Mouse (Mus musculus) adrenal gland, adult 8-10 months (tissue): ENCODE measurements around the gene Tbl3. TPM values are rescaled to one million over a fixed set of nuclear protein-coding genes. Genes with fewer than 3 reads are reported as not detected.
"Not testable (repeated sequence)": the region's sequence is repeated elsewhere in the genome, so short reads cannot be mapped to it uniquely, and the experiment has no call there.

Source experiments
- DNase-seq: peaks from one replicate; pipeline ENCODE4 v3.0.0; 2022
- total RNA-seq, 4 experiments: library from RNA; stranded (reverse); gene quantifications; 2 replicates each; pipeline ENCODE4 v1.2.4; 2022

Tbl3 gene
- total RNA-seq, 4 experiments from 2014 or later, result 34.3 to 40.5 (median 38.2) TPM

DNA sequence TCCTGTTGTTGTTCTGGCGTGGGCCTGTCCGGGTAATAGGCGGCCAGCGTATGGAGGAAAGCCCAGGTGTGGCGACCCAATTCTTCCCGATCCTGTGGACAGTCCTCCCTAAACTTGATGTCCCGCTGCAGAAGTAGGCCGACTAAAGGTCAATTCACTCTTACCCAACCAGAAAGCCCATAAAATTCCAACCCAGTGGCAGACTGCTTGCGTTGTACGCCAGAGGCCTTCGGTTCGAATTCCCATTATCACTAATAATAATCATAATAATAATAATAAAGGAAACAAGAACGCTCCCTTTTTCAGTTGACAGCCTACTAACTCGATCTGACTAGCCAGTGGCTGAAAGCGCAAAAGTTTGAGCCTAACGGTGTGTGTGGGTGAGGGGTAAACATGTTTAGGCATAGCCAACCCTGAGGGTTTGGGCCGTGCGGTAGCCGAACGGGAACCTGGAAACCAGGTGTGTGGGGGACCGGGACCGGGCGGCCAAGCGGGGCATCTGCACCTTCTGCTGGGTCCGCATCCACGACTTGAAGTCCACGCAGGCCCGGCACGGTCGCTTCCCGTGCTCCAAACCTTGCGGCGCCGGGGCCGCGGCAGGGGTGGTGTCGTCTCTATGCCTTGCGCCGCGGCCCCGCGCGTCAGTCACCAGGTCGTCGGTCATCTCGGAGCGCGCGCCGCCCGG lies 12.0 kb downstream of the Tbl3 start:
- DNase-seq, result no peak

DNA sequence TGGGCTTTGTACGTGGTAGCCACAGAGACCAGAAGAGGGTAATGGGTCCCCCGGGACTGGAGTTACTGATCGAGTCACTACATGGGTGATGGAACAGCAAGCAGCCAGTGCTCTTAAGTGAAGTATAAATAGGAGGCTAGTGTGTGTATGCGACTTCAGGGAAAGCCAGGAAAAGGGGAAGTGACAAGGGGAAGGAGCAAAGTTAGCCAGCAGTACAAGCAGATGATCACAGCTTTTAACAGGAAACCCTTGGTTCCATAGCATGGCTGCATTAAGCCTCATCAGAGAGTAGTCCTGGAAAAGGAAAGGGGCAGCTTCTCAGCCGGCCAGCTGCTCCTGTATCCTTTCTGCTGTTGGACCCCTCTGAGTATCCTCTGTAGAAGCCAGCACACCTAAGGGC lies 15.1 kb downstream of the Tbl3 start:
- peak; percentile 0 for DNase-seq

DNA sequence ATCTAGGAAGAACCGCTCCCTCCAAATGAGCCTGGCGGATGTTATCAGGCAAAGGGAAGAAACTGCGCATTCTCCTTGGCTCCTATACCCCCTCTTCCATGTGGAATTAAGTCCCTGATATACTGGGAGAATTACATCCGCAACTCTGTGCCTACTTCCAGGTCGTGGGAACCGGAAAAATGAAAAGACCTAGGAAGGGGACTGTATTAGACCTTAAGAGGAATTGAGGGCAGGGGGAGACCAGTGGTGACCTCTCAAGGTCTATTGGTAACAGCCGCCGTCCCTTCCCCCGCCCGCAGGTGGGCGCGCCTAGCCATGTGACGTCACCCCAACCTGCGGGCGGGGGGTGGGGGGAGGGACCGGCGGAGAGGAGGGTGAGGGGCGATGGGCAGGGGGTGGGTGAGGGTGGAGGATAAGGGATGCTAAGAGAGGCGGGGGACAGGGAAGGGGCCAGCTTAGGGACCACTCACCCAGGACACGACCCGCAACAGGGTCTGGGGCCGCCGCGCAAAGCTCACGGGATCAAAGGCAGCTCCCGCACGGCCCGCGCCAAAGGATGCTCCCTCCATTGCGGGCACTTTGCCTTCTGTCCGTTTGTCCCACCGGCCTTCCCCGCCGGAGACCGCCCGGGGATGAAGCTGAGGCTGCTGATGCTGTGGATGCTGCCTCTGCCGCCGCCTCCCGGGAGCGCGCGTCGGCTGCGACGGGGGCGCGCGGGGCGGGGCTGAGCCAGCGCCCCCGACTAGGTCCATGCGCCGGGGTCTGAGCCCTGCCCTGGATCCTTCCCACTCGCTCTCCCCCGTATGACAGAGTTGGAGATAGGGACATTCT lies 18.0 kb downstream of the Tbl3 start, which contains the start of gene Syngr3:
TSS of gene Syngr3 (minus strand) at position 705 of the 831 bp plus-strand sequence.
- peak; percentile 3 for DNase-seq

DNA sequence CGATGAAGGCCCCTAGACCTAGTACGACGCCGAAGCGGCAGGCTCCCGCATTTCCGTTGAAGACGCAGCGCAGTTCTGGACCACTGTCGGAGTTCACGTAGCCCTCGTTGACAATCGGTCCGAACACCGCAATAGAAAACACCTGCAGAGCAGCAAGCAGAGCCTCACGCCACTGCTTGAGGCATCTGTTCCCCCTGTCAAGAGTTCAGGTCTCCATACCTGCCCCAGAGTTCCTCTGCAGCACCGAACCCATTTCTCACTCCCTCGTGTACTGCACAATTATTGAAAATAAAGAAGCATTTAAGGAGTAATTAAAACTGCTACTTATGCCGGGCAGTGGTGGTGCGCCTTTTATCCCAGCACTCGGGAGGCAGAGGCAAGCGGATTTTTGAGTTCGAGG lies 19.9 kb downstream of the Tbl3 start:
- no peak for DNase-seq

DNA sequence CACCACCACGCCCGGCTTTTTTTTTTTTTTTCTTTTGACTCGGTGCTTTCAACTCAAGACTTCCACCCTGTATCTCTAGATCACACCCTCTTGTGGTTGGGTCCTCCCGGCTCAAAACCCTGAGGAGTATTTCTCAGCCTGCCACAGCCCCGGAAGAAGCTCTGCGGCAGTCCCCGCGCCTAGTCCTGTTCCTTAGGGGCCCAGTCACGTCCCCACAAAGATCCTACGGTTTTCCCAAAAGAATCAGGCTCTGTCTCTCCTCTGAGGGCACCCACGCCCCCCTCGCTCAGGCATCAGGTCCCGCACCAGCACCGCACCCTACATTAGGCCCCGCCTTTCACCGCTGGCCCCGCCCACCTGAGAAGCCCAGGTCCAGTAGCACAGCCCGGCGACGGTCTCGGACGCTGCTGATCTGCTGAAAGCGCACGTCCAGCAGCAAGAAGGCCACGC lies 20.3 kb downstream of the Tbl3 start:
- DNase-seq, result no peak

DNA sequence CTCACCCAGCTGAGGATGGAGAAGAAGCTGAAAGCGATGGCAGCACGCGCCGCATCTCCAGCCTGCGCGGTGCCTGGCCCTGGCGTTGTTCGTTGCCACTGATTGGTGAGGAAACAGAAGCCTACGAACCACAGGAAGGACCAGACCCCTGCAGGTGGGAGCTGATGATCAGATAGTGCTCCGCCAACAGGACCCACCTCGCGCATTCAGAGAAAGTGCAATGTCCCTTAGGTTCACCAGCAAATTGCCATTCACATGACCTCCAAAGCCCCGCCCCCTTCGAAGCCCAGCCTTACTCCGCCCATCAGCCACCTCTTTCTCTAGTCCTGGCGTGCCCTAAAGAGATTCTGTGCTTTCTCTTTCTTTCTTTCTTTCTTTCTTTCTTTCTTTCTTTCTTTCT lies 20.9 kb downstream of the Tbl3 start:
- no peak for DNase-seq

DNA sequence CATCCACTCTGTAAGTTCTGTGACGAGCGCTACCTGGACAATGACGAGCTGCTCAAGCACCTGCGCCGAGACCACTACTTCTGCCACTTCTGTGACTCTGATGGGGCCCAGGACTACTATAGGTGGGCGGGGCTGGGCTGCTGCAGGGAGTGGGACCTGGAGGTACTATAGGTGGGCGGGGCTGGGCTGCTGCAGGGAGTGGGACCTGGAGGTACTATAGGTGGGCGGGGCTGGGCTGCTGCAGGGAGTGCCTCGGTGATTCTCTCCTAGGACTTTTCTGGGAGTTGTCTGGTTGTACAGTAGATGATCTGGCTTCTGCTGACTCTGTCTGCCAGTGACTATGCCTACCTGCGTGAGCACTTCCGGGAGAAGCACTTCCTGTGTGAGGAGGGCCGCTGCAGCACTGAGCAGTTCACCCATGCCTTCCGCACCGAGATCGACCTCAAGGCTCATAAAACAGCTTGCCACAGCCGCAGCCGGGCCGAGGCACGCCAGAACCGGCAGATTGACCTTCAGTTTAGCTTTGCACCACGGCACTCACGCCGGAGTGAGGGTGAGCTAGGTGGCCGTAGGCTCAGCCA lies 29.9 kb downstream of the Tbl3 start:
- no peak for DNase-seq

DNA sequence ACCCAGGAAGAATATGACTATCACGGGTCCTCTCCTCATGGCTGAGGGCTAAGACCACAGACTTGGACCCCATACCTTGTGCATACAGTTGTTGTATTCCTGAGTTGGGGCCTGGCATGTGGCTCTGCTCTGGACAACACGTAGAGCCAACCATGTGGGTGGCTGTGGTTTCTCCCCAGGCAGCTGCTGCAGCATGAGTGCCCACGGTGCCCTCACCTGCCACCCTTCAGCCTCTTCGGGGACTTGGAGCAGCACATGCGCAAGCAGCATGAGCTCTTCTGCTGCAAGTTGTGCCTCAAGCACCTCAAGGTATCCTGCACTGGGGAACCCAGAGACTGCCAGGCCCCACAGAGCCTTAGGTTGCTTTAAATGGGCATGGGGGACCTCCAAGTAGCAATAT lies 30.6 kb downstream of the Tbl3 start:
- DNase-seq, result no peak

DNA sequence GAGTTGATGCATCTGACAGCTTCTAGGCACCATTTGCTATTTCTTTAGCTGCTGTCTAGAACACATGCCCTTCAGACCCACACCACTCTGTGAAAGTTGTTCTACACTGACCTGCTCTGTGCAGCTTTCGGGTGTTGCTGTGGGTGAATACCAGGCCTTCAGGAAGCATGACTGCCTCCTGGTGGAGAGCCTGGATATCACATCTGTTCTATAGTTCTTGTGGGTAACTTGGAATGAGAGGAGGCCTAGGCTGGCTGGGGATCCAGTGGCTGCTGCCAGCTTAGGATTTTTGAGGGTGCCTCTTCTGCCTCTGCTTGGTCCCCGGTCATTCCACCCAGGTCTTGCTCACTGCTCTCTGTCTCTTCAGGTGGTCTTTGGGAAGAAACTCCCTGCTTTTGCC lies 31.3 kb downstream of the Tbl3 start:
- DNase-seq, result no peak

DNA sequence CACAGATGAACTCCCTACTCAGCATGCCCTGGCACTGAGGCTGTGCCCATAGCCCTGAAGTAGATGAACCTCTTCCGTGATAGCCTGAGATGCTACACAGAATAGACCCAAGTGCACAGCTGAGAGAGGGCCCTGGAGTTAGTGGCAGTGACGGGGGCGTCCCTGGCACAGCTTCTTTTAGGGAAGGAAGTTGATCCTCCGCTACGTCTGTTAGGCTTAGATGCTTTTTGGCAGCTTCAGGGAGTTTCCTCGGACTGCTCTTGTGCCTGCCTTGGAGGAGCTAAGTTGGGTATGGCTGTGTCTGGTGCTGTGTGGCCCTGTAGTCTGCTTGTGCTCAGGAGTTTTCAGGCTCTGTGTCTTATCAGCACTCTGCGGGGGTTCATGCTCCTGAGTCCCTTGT lies 33.2 kb downstream of the Tbl3 start:
- no peak for DNase-seq

DNA sequence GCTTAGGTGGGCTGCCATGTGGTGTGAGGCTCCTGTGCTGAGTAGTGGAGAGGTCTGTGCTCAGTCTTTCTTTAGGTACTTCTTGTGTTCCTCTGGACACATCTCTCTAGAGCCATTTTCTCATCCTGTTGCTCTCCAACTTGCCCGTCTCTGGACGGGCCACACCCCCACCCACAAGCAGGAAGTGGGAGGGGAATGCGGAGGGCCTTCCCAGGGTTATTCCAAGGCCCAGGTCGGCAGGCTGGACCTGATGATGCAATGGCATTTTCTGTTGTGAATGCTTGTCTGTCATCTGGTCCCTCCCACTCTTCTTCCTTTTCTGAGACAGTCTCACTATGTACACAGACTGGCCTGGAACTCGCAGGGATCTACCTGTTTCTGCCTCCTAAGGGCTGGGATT lies 35.3 kb downstream of the Tbl3 start:
- peak; percentile 73 for DNase-seq

DNA sequence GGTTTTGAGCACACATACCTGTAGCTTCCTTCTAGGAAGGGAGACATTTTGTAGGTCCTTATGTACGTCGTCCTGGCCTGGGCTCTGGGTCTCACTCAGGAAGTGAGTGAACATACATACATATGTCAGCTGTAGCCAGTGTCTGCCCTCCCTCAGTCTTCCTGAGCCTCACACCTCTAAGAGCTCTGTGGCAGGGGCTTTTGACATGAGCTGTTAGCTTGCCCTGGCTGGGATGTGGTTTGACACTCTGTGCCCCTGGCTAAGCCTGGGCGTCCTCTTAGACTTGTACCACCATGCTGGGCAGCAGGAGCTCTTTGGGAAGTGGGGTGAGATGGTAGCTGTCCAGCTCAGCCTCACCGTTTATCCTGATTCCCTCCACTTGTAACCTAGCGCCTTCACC lies 36.1 kb downstream of the Tbl3 start:
- DNase-seq, result no peak

DNA sequence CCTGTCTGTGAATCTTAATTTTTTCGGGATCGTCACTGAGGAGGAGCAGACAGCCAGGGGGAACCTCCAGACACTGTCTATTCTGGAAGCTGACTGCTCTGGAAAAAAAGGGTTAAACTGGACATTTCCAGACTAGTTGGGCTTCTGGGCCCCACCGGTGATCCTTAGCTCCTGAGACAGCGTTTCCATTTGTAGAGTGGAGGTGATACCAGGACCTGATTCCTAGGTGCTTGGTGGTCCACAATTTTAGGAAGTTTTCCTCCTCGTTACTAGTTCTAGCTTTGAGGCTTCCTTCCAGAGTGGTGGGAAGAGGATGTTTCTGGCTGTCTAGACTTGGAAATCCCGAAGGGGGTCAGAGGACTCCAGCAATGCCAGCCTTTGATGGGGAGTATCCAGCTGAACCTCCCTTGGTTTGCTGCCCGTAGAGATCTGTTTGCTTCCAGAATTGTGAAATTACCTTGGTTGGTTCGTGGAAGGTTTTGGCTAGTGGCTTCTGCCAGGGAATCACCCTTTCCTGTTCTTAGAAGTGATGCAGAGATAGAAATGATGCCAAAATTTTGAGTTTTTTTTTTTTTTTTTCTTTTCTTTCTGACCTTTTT lies 37.1 kb downstream of the Tbl3 start:
- no peak for DNase-seq

DNA sequence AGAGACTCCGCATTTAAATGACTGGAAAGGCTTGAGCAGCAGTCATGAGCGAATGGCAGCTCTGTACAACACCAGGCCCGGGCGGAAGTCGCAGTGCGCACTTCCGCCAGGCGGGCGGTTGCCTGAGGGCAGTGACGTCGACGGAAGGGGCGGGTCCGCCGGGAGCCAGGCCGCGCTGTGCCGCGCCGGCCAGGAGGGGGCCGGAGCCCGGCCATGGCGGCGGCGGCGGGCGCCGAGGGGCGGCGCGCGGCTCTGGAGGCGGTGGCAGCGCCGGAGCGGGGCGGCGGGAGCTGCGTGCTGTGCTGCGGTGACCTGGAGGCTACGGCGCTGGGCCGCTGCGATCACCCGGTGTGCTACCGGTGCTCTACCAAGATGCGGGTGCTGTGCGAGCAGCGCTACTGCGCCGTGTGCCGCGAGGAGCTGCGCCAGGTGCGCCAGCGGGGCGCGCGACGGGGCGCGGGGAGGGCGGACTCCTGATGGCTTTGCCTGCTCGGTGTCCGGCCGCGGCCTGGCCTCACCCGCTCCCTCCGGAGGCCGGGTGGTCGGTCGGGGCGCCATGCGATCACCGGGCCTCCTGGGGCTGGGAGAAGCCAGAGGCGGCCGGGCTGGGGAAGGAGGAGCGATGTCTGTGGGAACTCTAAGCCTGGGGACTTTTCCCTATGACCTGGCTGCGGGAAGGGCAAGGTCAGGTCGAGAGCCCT lies 37.8 kb downstream of the Tbl3 start, which contains the start of gene Zfp598:
TSS of gene Zfp598 (plus strand) at position 143 of the 701 bp plus-strand sequence.
- peak; percentile 91 for DNase-seq

DNA sequence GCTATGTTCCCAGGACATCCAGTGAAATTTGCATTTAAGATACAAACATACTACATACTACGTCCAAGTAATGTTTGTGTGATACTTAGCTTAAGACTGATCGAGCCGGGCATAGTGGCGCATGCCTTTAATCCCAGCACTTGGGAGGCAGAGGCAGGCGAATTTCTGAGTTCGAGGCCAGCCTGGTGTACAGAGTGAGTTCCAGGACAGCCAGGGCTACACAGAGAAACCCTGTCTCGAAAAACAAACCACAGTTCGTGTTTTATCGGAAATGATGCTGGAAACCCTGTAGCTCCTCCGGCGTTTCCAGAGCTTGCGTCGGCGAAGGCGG lies 38.3 kb downstream of the Tbl3 start:
- DNase-seq, result not testable (repeated sequence)

DNA sequence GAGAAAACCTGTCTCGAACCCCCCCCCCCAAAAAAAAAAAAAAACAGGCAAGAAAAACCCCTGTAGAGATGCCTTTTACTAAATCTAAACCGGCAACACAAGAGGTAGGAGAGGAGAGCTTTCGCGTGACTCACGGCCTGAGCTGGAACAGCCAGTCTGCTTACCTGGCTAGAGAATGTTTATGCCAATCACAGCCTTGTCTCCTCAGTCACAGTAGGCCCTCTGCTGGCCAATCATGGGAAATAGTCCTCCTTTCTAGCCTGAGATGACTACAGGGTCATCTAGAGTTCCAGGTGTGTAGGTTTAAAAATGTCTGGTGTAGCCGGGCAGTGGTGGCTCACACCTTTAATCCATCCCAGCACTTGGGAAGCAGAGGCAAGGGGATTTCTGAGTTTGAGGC lies 40.0 kb downstream of the Tbl3 start:
- no peak for DNase-seq

DNA sequence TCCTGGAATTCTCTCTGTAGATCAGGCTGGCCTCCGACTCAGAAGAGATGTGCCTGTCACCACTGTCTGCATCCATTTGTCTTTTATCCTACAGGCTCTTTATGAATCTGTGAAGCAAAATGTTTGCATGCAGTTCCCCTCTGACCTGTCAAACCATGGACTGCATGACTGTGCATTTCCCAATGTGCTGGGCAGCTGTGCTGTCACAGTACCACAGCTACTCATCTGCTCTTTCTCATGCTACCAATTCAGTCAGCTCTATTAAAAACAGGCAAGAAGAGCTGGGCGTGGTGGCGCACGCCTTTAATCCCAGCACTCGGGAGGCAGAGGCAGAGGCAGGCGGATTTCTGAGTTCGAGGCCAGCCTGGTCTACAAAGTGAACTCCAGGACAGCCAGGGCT lies 40.4 kb downstream of the Tbl3 start:
- not testable (repeated sequence) for DNase-seq

DNA sequence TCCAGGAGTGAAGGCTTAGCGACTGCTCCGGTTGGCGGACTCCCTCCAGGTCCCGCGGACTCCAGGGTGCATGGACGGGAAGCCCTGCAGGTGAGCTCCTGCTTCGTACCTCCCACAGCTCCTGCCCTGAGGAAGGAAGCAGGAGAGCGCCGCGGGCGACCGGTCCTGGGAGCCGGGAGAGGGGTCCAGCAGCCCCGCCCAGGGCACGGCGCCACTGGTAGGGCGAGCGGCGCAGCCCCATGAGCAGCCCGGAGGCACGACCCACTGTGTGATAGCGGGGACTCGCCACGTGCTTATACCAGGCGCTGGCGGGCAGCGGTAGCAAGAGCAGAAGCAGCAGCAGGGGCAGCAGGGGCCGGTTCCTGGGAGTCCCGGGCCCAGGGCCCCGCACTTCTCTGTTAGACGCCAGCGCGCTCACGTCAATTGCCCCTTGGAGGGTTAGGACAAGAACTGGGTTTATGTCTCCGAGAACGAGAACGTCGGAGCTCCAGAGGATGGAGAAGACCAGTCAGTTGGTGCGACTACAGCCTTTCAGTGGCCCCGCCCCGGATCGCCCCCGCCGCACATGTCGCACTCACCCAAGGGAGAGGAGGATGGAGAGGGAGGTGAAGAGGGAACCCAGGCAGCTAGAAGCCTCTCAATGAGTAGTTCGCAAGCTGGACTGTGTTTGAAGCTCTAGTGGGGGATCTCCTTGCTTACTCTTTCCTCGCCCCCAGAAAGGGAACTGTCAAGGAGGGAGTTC lies 49.3 kb downstream of the Tbl3 start, which contains the start of gene Npw:
TSS of gene Npw (minus strand) at position 441 of the 742 bp plus-strand sequence.
- DNase-seq, result no peak

DNA sequence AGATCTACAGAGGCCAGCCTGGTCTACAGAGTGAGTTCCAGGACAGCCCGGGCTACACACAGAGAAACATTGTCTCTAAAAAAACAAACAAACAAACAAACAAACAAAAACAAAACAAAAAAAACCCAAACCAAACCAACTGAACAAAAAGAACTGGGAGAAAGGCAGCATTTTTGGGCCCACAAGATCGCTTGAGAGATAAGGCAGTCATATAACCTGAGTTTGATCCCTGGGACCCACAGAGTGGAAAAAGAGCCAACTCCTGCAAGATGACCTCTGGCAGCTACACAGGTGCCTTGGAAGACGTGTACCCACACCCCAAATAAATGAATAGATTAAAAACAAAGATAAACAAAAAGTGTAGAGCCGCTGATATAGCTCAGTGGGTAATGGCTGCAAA lies 52.5 kb downstream of the Tbl3 start:
- no peak for DNase-seq

DNA sequence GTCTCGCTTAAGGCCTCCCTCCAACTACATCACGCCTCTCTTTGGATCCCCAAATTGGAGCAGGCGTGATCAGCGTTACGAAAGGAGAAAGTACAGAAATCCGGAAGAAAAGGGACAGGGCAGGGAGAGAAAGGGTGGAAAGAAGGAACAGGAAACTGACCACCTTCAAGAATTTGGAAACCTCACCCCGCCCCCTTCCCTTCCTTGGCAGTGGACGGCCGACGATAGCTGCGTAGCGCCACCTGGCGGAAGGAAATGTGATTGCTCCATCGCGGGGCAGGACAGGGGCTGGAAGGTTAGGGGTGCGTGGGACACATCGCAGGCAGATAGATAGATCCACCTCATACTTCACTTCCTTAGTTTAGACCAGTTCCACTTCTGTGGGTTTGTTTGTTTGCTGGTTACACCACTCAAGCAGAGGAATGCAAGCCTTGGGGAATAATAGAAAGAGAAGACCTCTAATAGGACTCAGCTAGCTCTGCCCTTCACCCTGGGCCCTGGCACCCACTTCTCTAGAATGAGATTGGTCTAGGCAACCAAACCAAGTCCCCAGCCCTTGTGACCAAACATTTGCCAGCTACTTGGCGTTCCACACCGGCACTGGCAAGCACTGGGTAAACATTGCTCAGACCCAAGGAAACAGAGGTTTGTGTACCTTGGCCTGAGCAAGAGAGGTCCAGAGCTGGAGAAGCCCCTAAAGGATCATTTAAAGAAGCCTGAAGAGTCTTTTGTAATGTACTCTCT lies 53.3 kb downstream of the Tbl3 start:
- DNase-seq, result no peak

DNA sequence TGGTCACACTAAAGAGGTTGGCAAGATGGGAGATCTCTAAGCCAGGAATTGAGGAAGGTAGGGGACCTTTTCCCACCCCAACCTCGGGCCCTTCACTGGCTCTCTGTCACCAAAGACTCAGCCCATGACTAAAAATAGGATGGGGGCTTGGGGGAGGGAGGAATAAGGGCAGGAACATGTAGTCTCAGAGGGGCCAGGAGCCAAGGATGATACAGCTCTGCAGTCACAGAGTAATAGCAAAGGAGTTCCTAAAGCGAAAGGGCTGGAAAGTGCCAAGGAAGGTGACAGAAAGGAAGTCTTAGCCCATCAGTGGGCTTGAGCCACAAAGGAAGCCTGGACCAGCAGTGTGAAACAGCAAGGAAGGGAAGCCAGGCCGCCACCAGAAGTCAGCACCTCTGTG lies 55.6 kb downstream of the Tbl3 start:
- no peak for DNase-seq
